Mouse (Mus musculus): ENCODE measurements around the gene Olfr1084. TPM values are rescaled to one million over a fixed set of nuclear protein-coding genes. Genes with fewer than 3 reads are reported as not detected.

The Olfr1084 gene
- not detected in 2 replicates for polyA plus RNA-seq (2015; fragmentation: Nextera tagmentation; extraction: Ambion mirVana)

DNA sequence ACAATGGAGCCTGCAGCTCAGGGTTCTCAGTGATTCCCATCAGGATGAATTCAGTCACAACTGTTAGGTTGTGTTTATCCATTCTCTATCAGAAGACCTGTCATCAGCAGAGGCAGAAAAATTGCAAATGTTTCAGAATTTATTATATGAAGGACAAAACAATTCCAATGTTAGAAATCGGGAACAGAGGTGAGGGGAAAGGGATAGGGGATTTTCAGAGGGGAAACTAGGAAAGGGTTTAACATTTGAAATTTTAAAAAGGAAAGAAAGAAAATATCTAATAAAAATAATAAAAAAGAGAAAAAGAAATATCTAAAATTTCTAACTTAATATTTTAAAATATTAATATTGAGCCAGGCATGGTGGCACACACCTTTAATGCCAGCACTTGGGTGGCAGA is at the start of gene Olfr1084:
Gene Olfr1084 (minus strand): TSS at position 101 of the 400 bp plus-strand sequence.

DNA sequence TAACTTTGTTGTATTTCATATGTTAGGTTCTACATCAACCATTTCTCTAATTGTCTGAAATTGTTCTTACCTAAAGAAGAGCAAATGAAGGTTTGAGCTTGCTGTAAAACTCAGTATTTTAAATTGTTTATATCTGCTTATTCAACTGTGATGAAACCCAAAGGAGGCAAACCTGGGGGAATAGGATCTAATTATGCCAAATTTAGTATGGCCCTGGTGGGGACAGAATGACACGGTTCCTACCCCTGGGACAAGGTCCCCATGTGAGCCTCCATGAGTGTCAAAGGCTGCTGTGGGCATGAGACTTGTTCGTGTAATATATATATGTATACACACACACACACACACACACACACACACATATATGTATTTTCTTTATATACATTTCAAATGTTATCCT is 40.5 kb upstream of the Olfr1084 start, which contains the start of gene Olfr1086:
Gene Olfr1086 (minus strand): TSS at position 101 of the 400 bp plus-strand sequence.

DNA sequence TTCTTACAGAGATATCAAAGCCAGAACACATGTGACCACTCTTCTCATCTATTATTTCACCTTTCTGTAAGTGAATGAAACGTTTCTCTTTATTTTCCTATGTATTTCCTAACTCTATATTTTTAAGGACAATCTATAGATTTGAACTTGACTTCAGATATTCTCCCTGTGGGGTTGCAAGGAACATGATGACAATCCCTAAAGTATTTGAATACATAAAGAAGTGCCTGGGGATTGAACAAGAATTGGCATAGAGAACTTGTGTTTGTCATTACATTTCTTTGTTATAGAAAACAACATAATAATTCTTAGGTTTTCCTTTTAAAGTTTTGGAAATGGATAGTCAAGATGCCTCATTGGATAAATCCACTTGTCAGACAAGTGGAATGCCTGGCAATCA is 22.4 kb upstream of the Olfr1084 start, which contains the start of gene Olfr1085:
Gene Olfr1085 (minus strand): TSS at position 101 of the 400 bp plus-strand sequence.

DNA sequence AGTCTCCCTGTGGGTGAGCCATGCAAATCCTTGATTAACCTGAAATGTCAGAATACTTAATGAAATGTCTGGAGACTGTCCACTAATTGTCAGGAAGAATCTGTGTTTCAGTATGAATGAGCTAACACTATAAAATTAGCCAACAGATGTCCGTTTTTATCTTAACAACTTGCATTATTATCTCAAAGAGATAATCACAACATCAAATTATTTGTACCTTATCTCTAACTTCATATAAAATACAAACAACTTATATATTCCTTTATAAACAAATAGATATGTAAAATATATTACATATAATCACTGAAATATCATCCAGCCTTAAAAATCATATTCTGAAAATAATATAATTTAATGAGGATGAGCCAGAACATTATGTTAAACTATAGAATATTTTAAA is 40.7 kb downstream of the Olfr1084 start, which contains the start of gene Olfr1082:
Gene Olfr1082 (minus strand): TSS at position 101 of the 400 bp plus-strand sequence.

Other genes starting within 250 kb of the Olfr1084 start
- gene Olfr1061, start 225.7 kb downstream of the Olfr1084 start, polyA plus RNA-seq (2015; fragmentation: Nextera tagmentation; extraction: Ambion mirVana) = not detected in 2 replicates
- gene Olfr1062, start 213.0 kb downstream of the Olfr1084 start, polyA plus RNA-seq (2015; fragmentation: Nextera tagmentation; extraction: Ambion mirVana) = not detected in 2 replicates
- not detected in 2 replicates for gene Olfr1065, start 189.1 kb downstream of the Olfr1084 start, polyA plus RNA-seq (2015; fragmentation: Nextera tagmentation; extraction: Ambion mirVana)
- not detected in 2 replicates for gene Olfr1066, start 183.5 kb downstream of the Olfr1084 start, polyA plus RNA-seq (2015; fragmentation: Nextera tagmentation; extraction: Ambion mirVana)
- gene Olfr228, start 152.3 kb downstream of the Olfr1084 start, polyA plus RNA-seq (2015; fragmentation: Nextera tagmentation; extraction: Ambion mirVana) = not detected in 2 replicates
- not detected in 2 replicates for gene Olfr1076, start 131.3 kb downstream of the Olfr1084 start, polyA plus RNA-seq (2015; fragmentation: Nextera tagmentation; extraction: Ambion mirVana)
- gene Olfr1079, start 97.2 kb downstream of the Olfr1084 start, polyA plus RNA-seq (2015; fragmentation: Nextera tagmentation; extraction: Ambion mirVana) = not detected in 2 replicates
- gene Olfr1080, start 81.5 kb downstream of the Olfr1084 start, polyA plus RNA-seq (2015; fragmentation: Nextera tagmentation; extraction: Ambion mirVana) = not detected in 2 replicates
- not detected in 2 replicates for gene Olfr1082, start 40.8 kb downstream of the Olfr1084 start, polyA plus RNA-seq (2015; fragmentation: Nextera tagmentation; extraction: Ambion mirVana)
- gene Olfr1085, start 22.3 kb upstream of the Olfr1084 start, polyA plus RNA-seq (2015; fragmentation: Nextera tagmentation; extraction: Ambion mirVana) = not detected in 2 replicates
- not detected in 2 replicates for gene Olfr1086, start 40.4 kb upstream of the Olfr1084 start, polyA plus RNA-seq (2015; fragmentation: Nextera tagmentation; extraction: Ambion mirVana)
- gene Olfr1087, start 58.7 kb upstream of the Olfr1084 start, polyA plus RNA-seq (2015; fragmentation: Nextera tagmentation; extraction: Ambion mirVana) = not detected in 2 replicates
- gene Olfr1089, start 94.0 kb upstream of the Olfr1084 start, polyA plus RNA-seq (2015; fragmentation: Nextera tagmentation; extraction: Ambion mirVana) = not detected in 2 replicates
- gene Olfr1090, start 119.3 kb upstream of the Olfr1084 start, polyA plus RNA-seq (2015; fragmentation: Nextera tagmentation; extraction: Ambion mirVana) = not detected in 2 replicates
- gene Olfr1093, start 142.8 kb upstream of the Olfr1084 start, polyA plus RNA-seq (2015; fragmentation: Nextera tagmentation; extraction: Ambion mirVana) = not detected in 2 replicates
- not detected in 2 replicates for gene Olfr141, start 170.3 kb upstream of the Olfr1084 start, polyA plus RNA-seq (2015; fragmentation: Nextera tagmentation; extraction: Ambion mirVana)
- gene Olfr1094, start 184.9 kb upstream of the Olfr1084 start, polyA plus RNA-seq (2015; fragmentation: Nextera tagmentation; extraction: Ambion mirVana) = not detected in 2 replicates
- not detected in 2 replicates for gene Olfr1095, start 212.0 kb upstream of the Olfr1084 start, polyA plus RNA-seq (2015; fragmentation: Nextera tagmentation; extraction: Ambion mirVana)
- gene Gm13723, start 235.1 kb upstream of the Olfr1084 start, polyA plus RNA-seq (2015; fragmentation: Nextera tagmentation; extraction: Ambion mirVana) = not detected in 2 replicates